Mouse (Mus musculus): Measurements from ENCODE around the gene Pomp. TPM values are rescaled to one million over a fixed set of nuclear protein-coding genes. Genes with fewer than 3 reads are reported as not detected.

Gene Pomp
- polyA plus RNA-seq, 1 experiment from 2014 or later = 500 TPM

- Histone ChIP-seq H3K9ac (ENCODE audit: low read depth, low read length) (no peak overlapping the region), H3K4me3 (ENCODE audit: low read depth, low read length) (no peak overlapping the region), H3K27ac (ENCODE audit: low read length) (no peak overlapping the region), H3K27me3 (ENCODE audit: control insufficient read depth, insufficient read depth, low read depth, low read length) (no peaks in the 10 kb centered on the region), H3K4me1 (ENCODE audit: control insufficient read depth, insufficient read depth, low read length) (0 out of 2 replicates have a peak, but pooled peaks cover 2% of the 10 kb centered on the region), H3K36me3 (ENCODE audit: control insufficient read depth, insufficient read depth, low read length) (no peaks in the 10 kb centered on the region), H3K9me3 (replicated peaks; ENCODE audit: control insufficient read depth, low read length, poor library complexity, severe bottlenecking) (no peaks in the 10 kb centered on the region), H3K4me2 (ENCODE audit: low read length) (no peak overlapping the region)
- ATAC-seq = no peak
- 79% methylated on average over 3 of the region's 3 CpGs for WGBS
Measured at GRCm38 (mm10) chr5:147845319-147845718, 14.9 kb upstream of the Pomp start.

DNA sequence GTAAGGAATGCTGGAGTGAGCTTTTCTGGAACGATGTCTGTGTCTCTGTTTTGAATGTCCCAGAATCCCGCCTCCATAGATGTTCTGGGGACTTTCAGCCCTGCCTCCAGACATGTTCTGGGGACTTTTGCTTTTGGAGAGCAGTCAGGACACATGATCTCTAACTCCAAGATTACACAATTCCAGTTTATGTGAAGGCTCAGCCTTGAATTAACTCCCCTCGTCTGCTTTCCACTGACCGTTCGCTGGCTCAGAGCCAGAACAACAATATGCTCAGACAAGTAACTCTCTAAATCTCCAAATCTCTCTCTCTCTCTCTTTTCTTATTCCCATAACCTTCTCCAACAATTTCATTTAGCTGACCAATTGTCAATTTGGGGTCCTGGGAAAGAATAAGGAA, 12.9 kb upstream of the Pomp start:
- ATAC-seq = no peak
- H3K4me3 ChIP-seq (ENCODE audit: low read depth, low read length) = no peak overlapping the region
- H3K27ac ChIP-seq (ENCODE audit: low read length) = no peak overlapping the region
- H3K36me3 ChIP-seq (ENCODE audit: control insufficient read depth, insufficient read depth, low read length) = no peaks in the 10 kb centered on the region
- WGBS = 41% methylated on average over 5 of the region's 5 CpGs
- H3K4me1 ChIP-seq (ENCODE audit: control insufficient read depth, insufficient read depth, low read length) = 0 out of 2 replicates have a peak, but pooled peaks cover 2% of the 10 kb centered on the region
- no peaks in the 10 kb centered on the region for H3K9me3 ChIP-seq (replicated peaks; ENCODE audit: control insufficient read depth, low read length, poor library complexity, severe bottlenecking)
- H3K4me2 ChIP-seq (ENCODE audit: low read length) = no peak overlapping the region
- no peaks in the 10 kb centered on the region; the same call in 1 of the 2 replicates for H3K27me3 ChIP-seq (ENCODE audit: control insufficient read depth, insufficient read depth, low read depth, low read length)
- H3K9ac ChIP-seq (ENCODE audit: low read depth, low read length) = no peak overlapping the region

DNA sequence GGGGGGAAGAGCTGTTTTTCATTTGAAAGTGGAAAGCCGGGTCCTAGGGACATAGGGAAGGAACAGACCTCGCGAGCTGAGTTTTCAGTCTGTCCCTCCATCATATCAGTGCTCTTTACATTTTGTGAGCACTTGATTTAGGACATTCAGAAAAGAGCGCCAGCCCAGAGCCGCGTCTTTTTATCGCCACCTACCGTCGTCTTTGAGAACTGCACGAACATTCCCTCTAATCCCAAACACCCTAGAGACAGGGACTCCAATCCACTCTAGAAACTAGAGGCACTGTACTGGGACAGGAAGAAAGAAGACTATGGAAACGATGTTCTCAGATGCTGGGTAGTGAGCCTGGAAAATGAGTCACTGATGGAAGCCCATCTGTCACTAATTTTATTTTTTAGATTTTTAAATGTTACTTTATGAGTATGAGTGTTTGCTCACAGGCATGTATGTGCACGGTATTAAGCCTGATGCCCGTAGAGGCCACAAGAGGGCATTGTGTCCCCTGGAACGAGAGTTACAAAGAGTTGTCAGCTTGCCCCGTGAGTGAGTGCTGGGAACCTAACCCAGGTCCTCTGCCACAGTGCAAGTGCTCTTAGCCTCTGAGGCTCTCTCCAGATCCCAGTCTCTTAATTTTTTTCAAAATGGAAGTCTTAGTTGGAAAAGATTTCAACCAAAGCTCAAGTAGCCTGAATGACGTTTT, 11.9 kb upstream of the Pomp start:
- 23% methylated on average over 16 of the region's 16 CpGs for WGBS
- Histone ChIP-seq H3K36me3 (ENCODE audit: control insufficient read depth, insufficient read depth, low read length) (no peaks in the 10 kb centered on the region), H3K4me2 (ENCODE audit: low read length) (peak overlapping the region; percentile 31), H3K9me3 (replicated peaks; ENCODE audit: control insufficient read depth, low read length, poor library complexity, severe bottlenecking) (no peaks in the 10 kb centered on the region), H3K4me3 (ENCODE audit: low read depth, low read length) (no peak overlapping the region), H3K4me1 (ENCODE audit: control insufficient read depth, insufficient read depth, low read length) (0 out of 2 replicates have a peak, but pooled peaks cover 2% of the 10 kb centered on the region), H3K27me3 (ENCODE audit: control insufficient read depth, insufficient read depth, low read depth, low read length) (no peaks in the 10 kb centered on the region; the same call in 1 of the 2 replicates), H3K9ac (ENCODE audit: low read depth, low read length) (no peak overlapping the region), H3K27ac (ENCODE audit: low read length) (no peak overlapping the region)
- ATAC-seq = peak; percentile 45; the same call in 1 of the 2 replicates

DNA sequence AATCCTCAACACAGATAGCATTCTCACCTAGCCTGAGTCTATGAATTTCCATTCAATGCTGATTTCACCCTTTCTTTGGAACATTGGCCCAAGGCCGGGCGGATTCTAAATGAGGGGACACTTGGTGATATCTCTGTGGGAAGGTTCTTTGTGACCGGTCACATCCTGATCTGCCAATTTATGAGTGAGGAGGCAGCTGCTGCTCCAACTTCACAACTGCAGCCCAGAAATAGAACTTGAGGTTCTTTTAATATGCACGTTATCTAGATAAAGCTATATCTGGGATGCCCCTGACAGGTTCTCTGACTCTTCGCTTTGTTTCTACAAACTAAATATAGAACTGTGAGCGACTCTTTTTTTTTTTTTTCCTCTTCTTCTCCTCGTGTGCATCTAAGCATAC, 10.1 kb upstream of the Pomp start:
- H3K4me2 ChIP-seq (ENCODE audit: low read length) = no peak overlapping the region
- no peak for ATAC-seq
- no peak overlapping the region for H3K27ac ChIP-seq (ENCODE audit: low read length)
- H3K9ac ChIP-seq (ENCODE audit: low read depth, low read length) = no peak overlapping the region
- no peaks in the 10 kb centered on the region; the same call in 1 of the 2 replicates for H3K27me3 ChIP-seq (ENCODE audit: control insufficient read depth, insufficient read depth, low read depth, low read length)
- H3K9me3 ChIP-seq (replicated peaks; ENCODE audit: control insufficient read depth, low read length, poor library complexity, severe bottlenecking) = no peaks in the 10 kb centered on the region
- 76% methylated on average over 7 of the region's 7 CpGs for WGBS
- H3K4me1 ChIP-seq (ENCODE audit: control insufficient read depth, insufficient read depth, low read length) = 0 out of 2 replicates have a peak, but pooled peaks cover 2% of the 10 kb centered on the region
- no peak overlapping the region for H3K4me3 ChIP-seq (ENCODE audit: low read depth, low read length)
- H3K36me3 ChIP-seq (ENCODE audit: control insufficient read depth, insufficient read depth, low read length) = no peaks in the 10 kb centered on the region

GRCm38 (mm10) chr5:147860076-147860448, 199 bp upstream of the Pomp start:
- Histone ChIP-seq H3K27me3 (ENCODE audit: control insufficient read depth, insufficient read depth, low read depth, low read length) (no peaks in the 10 kb centered on the region), H3K4me3 (ENCODE audit: low read depth, low read length) (peak overlapping the region; percentile 95), H3K9ac (ENCODE audit: low read depth, low read length) (peak overlapping the region; percentile 79), H3K36me3 (ENCODE audit: control insufficient read depth, insufficient read depth, low read length) (peaks cover 16% of the 10 kb centered on the region), H3K4me1 (ENCODE audit: control insufficient read depth, insufficient read depth, low read length) (peaks cover 12% of the 10 kb centered on the region), H3K9me3 (replicated peaks; ENCODE audit: control insufficient read depth, low read length, poor library complexity, severe bottlenecking) (no peaks in the 10 kb centered on the region), H3K4me2 (ENCODE audit: low read length) (peak overlapping the region; percentile 99), H3K27ac (ENCODE audit: low read length) (peak overlapping the region; percentile 80)
- ATAC-seq = no peak
- WGBS = 3% methylated on average over 18 of the region's 18 CpGs

GRCm38 (mm10) chr5:147868674-147869073, 8.4 kb downstream of the Pomp start:
- no peaks in the 10 kb centered on the region for H3K4me1 ChIP-seq (ENCODE audit: control insufficient read depth, insufficient read depth, low read length)
- no peak for ATAC-seq
- no peaks in the 10 kb centered on the region for H3K27me3 ChIP-seq (ENCODE audit: control insufficient read depth, insufficient read depth, low read depth, low read length)
- peaks cover 38% of the 10 kb centered on the region for H3K36me3 ChIP-seq (ENCODE audit: control insufficient read depth, insufficient read depth, low read length)
- no peak overlapping the region for H3K4me2 ChIP-seq (ENCODE audit: low read length)
- no peak overlapping the region for H3K4me3 ChIP-seq (ENCODE audit: low read depth, low read length)
- H3K9me3 ChIP-seq (replicated peaks; ENCODE audit: control insufficient read depth, low read length, poor library complexity, severe bottlenecking) = no peaks in the 10 kb centered on the region
- H3K27ac ChIP-seq (ENCODE audit: low read length) = no peak overlapping the region
- H3K9ac ChIP-seq (ENCODE audit: low read depth, low read length) = no peak overlapping the region
- 93% methylated on average over 4 of the region's 4 CpGs for WGBS

- ATAC-seq = no peak
- Histone ChIP-seq H3K4me2 (ENCODE audit: low read length) (no peak overlapping the region), H3K27me3 (ENCODE audit: control insufficient read depth, insufficient read depth, low read depth, low read length) (no peaks in the 10 kb centered on the region), H3K9ac (ENCODE audit: low read depth, low read length) (no peak overlapping the region), H3K36me3 (ENCODE audit: control insufficient read depth, insufficient read depth, low read length) (peaks cover 36% of the 10 kb centered on the region), H3K9me3 (replicated peaks; ENCODE audit: control insufficient read depth, low read length, poor library complexity, severe bottlenecking) (no peaks in the 10 kb centered on the region), H3K4me1 (ENCODE audit: control insufficient read depth, insufficient read depth, low read length) (no peaks in the 10 kb centered on the region), H3K4me3 (ENCODE audit: low read depth, low read length) (no peak overlapping the region), H3K27ac (ENCODE audit: low read length) (no peak overlapping the region)
- 97% methylated on average over 6 of the region's 6 CpGs for WGBS
Measured at GRCm38 (mm10) chr5:147869568-147869967, 9.3 kb downstream of the Pomp start.

GRCm38 (mm10) chr5:147870296-147870695, 10.0 kb downstream of the Pomp start:
- Histone ChIP-seq H3K36me3 (ENCODE audit: control insufficient read depth, insufficient read depth, low read length) (peaks cover 44% of the 10 kb centered on the region), H3K4me1 (ENCODE audit: control insufficient read depth, insufficient read depth, low read length) (no peaks in the 10 kb centered on the region), H3K27ac (ENCODE audit: low read length) (no peak overlapping the region), H3K4me3 (ENCODE audit: low read depth, low read length) (no peak overlapping the region), H3K27me3 (ENCODE audit: control insufficient read depth, insufficient read depth, low read depth, low read length) (no peaks in the 10 kb centered on the region), H3K9me3 (replicated peaks; ENCODE audit: control insufficient read depth, low read length, poor library complexity, severe bottlenecking) (no peaks in the 10 kb centered on the region), H3K4me2 (ENCODE audit: low read length) (no peak overlapping the region), H3K9ac (ENCODE audit: low read depth, low read length) (no peak overlapping the region)
- WGBS = 100% methylated on average over 1 of the region's 1 CpGs
- no peak for ATAC-seq

DNA sequence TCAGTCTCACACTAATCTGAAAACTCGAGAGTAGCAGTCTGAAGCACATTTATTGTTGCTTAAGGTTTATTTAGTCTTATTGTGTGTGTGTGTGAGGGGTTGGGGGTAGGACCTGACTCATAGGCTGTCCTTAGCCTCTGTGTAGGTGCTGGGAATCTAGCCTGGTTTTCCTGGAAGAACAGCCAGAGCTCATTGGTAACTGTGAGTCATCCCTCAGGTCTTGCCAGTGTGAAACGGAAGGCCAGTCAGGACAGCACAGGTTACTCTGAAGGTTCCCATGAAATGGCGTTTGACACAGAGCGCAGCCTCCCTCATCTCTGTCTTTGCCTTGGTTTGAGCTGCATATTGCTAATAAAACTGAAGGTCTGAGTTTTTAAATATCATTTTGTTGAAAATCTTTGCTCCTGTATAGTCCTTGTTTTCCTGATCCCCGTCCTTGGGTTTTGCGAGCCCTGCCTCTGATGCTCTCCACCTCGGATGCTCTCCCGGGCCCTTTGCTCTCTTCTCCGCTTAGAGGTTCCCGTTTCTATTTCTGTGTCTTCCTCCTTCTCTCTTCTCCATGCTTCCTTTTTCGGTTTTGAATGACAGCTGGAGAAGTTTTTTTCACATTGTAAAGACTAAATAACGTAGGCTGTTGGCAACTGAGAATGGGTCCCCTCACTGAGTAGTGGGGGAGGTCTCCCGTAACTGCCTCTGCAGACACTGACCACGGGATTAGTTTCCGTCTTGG, 11.0 kb downstream of the Pomp start:
- H3K9me3 ChIP-seq (replicated peaks; ENCODE audit: control insufficient read depth, low read length, poor library complexity, severe bottlenecking) = no peaks in the 10 kb centered on the region
- H3K4me2 ChIP-seq (ENCODE audit: low read length) = no peak overlapping the region
- peaks cover 49% of the 10 kb centered on the region for H3K36me3 ChIP-seq (ENCODE audit: control insufficient read depth, insufficient read depth, low read length)
- no peak overlapping the region for H3K9ac ChIP-seq (ENCODE audit: low read depth, low read length)
- no peak overlapping the region for H3K4me3 ChIP-seq (ENCODE audit: low read depth, low read length)
- H3K27ac ChIP-seq (ENCODE audit: low read length) = no peak overlapping the region
- H3K4me1 ChIP-seq (ENCODE audit: control insufficient read depth, insufficient read depth, low read length) = no peaks in the 10 kb centered on the region
- no peak for ATAC-seq
- no peaks in the 10 kb centered on the region for H3K27me3 ChIP-seq (ENCODE audit: control insufficient read depth, insufficient read depth, low read depth, low read length)
- 95% methylated on average over 15 of the region's 15 CpGs for WGBS
